Mouse (Mus musculus) heart, embryonic 15.5 days (tissue): ENCODE data around the gene H3f3b. TPM values are rescaled to one million over a fixed set of nuclear protein-coding genes. Genes with fewer than 3 reads are reported as not detected.

Experiments
- polyA plus RNA-seq: library from polyadenylated mRNA; unstranded; fragments of >200 nt; fragmentation: Nextera tagmentation; extraction: Ambion mirVana; gene quantifications from 2 replicates; pipeline ENCODE4 v1.2.1, GENCODE M21; 2015

The H3f3b gene
- polyA plus RNA-seq, 1 experiment from 2014 or later, result 648 TPM

Other genes starting within 250 kb of the H3f3b start
- 18.0 and 22.5 TPM in 2 replicates for gene Caskin2, start 214.3 kb downstream of the H3f3b start, polyA plus RNA-seq
- gene Tsen54, start 213.2 kb downstream of the H3f3b start, polyA plus RNA-seq, result 20.1 and 26.4 TPM in 2 replicates
- gene Llgl2, start 203.9 kb downstream of the H3f3b start, polyA plus RNA-seq, result 12.7 and 17.2 TPM in 2 replicates
- 0.16 TPM in 2 replicates for gene Myo15b, start 169.6 kb downstream of the H3f3b start, polyA plus RNA-seq
- 52.1 and 56.3 TPM in 2 replicates for gene Smim5, start 128.0 kb downstream of the H3f3b start, polyA plus RNA-seq
- gene Smim6, start 115.9 kb downstream of the H3f3b start, polyA plus RNA-seq, result 3.3 and 5.0 TPM in 2 replicates
- gene Sap30bp, start 94.7 kb downstream of the H3f3b start, polyA plus RNA-seq, result 21.4 and 21.9 TPM in 2 replicates
- 9.1 and 14.7 TPM in 2 replicates for gene Recql5, start 94.5 kb downstream of the H3f3b start, polyA plus RNA-seq
- 1.2 and 3.9 TPM in 2 replicates for gene Itgb4, start 53.3 kb downstream of the H3f3b start, polyA plus RNA-seq
- gene Galk1, start 15.2 kb downstream of the H3f3b start, polyA plus RNA-seq, result 120 and 147 TPM in 2 replicates
- gene Unk, start 2.4 kb upstream of the H3f3b start, polyA plus RNA-seq, result 19.5 and 27.3 TPM in 2 replicates
- 1.0 and 3.9 TPM in 2 replicates for gene Unc13d, start 50.0 kb upstream of the H3f3b start, polyA plus RNA-seq
- gene Wbp2, start 59.0 kb upstream of the H3f3b start, polyA plus RNA-seq, result 121 and 139 TPM in 2 replicates
- 79.1 and 91.1 TPM in 2 replicates for gene Trim47, start 99.2 kb upstream of the H3f3b start, polyA plus RNA-seq
- 5.0 and 5.5 TPM in 2 replicates for gene Trim65, start 103.2 kb upstream of the H3f3b start, polyA plus RNA-seq
- gene Mrpl38, start 110.9 kb upstream of the H3f3b start, polyA plus RNA-seq, result 90.7 and 94.4 TPM in 2 replicates
- gene Fbf1, start 140.2 kb upstream of the H3f3b start, polyA plus RNA-seq, result 19.8 and 26.0 TPM in 2 replicates
- gene Ten1, start 170.9 kb upstream of the H3f3b start, polyA plus RNA-seq, result 73.2 and 75.7 TPM in 2 replicates
- gene Acox1, start 171.1 kb upstream of the H3f3b start, polyA plus RNA-seq, result 31.4 and 35.4 TPM in 2 replicates
- 0.71 and 1.6 TPM in 2 replicates for gene Evpl, start 210.1 kb upstream of the H3f3b start, polyA plus RNA-seq
- 57.2 and 74.0 TPM in 2 replicates for gene Srp68, start 246.3 kb upstream of the H3f3b start, polyA plus RNA-seq